12 mouse cellular contexts compared by ENCODE assay signal in genomic region chr5:27842671-27843320, GRCm38 (mm10). TPM values are rescaled to one million over a fixed set of nuclear protein-coding genes. Genes with fewer than 3 reads are reported as not detected.
DNase-seq lines count a peak whose midpoint lies in the region; ATAC-seq and TF ChIP-seq lines count a peak whose summit lies in the region.
"Had no signal": no experiment of that assay in that cellular context is flagged by ENCODE, and none has a peak within 500 bp of the region (broad histone marks: within the 10 kb centered on the region; RNA-seq: fewer than 3 reads in every experiment).

No protein-coding gene starts in this region.

- DNase-seq in left cerebral cortex, adult 2 months (ENCODE audit: extremely low spot score in 1 of 2, low spot score in 2 of 2): peak; percentile 33 to 48
- DNase-seq in left cerebral cortex, postnatal 4 days: no peak
- peak; percentile 13 to 27 for DNase-seq in cerebellum, postnatal 25 days
- DNase-seq in left cerebral cortex, adult 9 months (ENCODE audit: low spot score in 2 of 2): peak; percentile 20 to 47
- peak; percentile 46 to 52 for DNase-seq in right cerebral cortex, postnatal 36 days (ENCODE audit: low spot score in 2 of 2)
- DNase-seq in adrenal gland, postnatal 25 days: no peak
- DNase-seq in heart, postnatal 25 days (ENCODE audit: low spot score): no peak
- DNase-seq: adrenal gland, postnatal 10 days; lung, postnatal 10 days had no signal

- intact Hi-C loops in left cerebral cortex, adult 2 months (cut with DNase I): loop anchor here (1.0 to 2.0 kb wide), 2 partner anchors 51 to 228 kb away; partner anchors contain the start of genes Insig1 and Paxip1
- intact Hi-C loops in left cerebral cortex, postnatal 4 days (cut with DNase I): no loop called here
- intact Hi-C loops in heart, postnatal 25 days (cut with DNase I): no loop called here

- peak; percentile 1; the same call in 1 of the 2 replicates for TF ChIP-seq CTCF in left cerebral cortex, adult 2 months (IDR thresholded peaks at IDR 0.05)

- H3K27ac ChIP-seq in left cerebral cortex, adult 2 months: peak overlapping the region; percentile 87

- H3K4me3 ChIP-seq in left cerebral cortex, adult 2 months: peak overlapping the region; percentile 69

- no peak for ATAC-seq in monocyte, adult 5-6 weeks (replicated peaks; ENCODE audit: insufficient number of reproducible peaks, low FRiP score, low TSS enrichment, poor library complexity, severe bottlenecking)

RNA-seq across cellular contexts. Expression of gene Htr5a, which starts 0.8 kb away (rescaled TPM):
- 10 to 100 TPM; 14.5 to 14.7 TPM for total RNA-seq in left cerebral cortex, adult 2 months (2021)
- 10 to 100 TPM in 1 of 2 experiments, 1 to 10 TPM in 1; 8.9 to 10.9 TPM for total RNA-seq in left cerebral cortex, postnatal 4 days (2021)
- not detected in 3 replicates for total RNA-seq in monocyte, adult 5-6 weeks (2017)
- 0.06 TPM in 1 of 2 replicates, not detected in the other for total RNA-seq in adrenal gland, postnatal 25 days (2021)
- total RNA-seq in heart, postnatal 25 days (2021): not detected
- total RNA-seq: adrenal gland, postnatal 10 days; CH12.LX; neutrophil, adult 5-6 weeks had no signal

RNA-seq across cellular contexts. Expression of gene Paxip1, which starts 51.3 kb away (rescaled TPM):
- 10 to 100 TPM; 48.9 to 50.6 TPM for total RNA-seq in left cerebral cortex, adult 2 months (2021)
- 10 to 100 TPM; 39.6 to 50.3 TPM for total RNA-seq in left cerebral cortex, postnatal 4 days (2021)
- total RNA-seq in monocyte, adult 5-6 weeks (2017): 20.1 to 24.7 TPM (median 24.5 TPM) in 3 replicates
- total RNA-seq in adrenal gland, postnatal 25 days (2021): 32.5 and 37.7 TPM in 2 replicates
- 10 to 100 TPM; 14.5 to 17.8 TPM for total RNA-seq in heart, postnatal 25 days (2021)

Comparison
In these comparisons a context has a peak if more than half of its experiments do, and no peak if none do; other contexts are left out.
1. DNase-seq: peak in left cerebral cortex, adult 2 months (2 of 2), cerebellum, postnatal 25 days (2 of 2), left cerebral cortex, adult 9 months (2 of 2) and right cerebral cortex, postnatal 36 days (2 of 2); none in left cerebral cortex, postnatal 4 days (single experiment), adrenal gland, postnatal 25 days (single experiment) and heart, postnatal 25 days (single experiment).